Mouse (Mus musculus) E14TG2a.4 (cell line): ENCODE data around the gene Pank3.

Experiments used
- CTCF ChIP-seq: conservative IDR thresholded peaks from 2 replicates; pipeline ENCODE4 v1.5.1; 2014; ENCODE audit warnings: low read length
- NANOG ChIP-seq: IDR thresholded peaks from 2 replicates; pipeline ENCODE4 v1.6.1; 2014; ENCODE audit warnings: borderline replicate concordance, low read length, mixed read lengths

DNA sequence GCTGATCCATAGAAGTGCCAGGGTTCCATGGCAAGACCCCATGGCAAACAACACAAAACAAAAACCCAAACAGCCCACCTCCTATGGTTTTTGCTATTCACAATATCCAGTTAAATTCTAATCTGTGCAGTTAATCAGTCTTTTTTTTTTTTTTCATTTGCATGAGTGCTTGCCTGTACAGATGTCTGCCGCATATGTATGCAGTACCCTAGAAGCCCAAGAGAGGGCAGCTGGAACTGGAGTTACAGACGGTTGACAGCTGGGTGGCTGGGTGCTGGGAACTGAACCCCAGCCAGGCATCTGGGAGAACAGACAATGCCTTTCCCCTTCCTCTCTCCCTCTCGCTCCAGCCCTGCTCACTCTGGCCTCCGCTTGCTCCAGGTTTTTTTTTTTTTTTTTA lies 15.3 kb downstream of the Pank3 start:
- TF ChIP-seq CTCF (peak; percentile 42; the same call in 1 of the 2 replicates), NANOG (no peak)
